Mouse (Mus musculus) testis, postnatal 14 days (tissue): ENCODE results near the gene Lrat.

ENCODE experiments used
- DNase-seq: peaks from one replicate; pipeline ENCODE4 v3.0.0; 2021; ENCODE audit warnings: low spot score

Gene Lrat

DNA sequence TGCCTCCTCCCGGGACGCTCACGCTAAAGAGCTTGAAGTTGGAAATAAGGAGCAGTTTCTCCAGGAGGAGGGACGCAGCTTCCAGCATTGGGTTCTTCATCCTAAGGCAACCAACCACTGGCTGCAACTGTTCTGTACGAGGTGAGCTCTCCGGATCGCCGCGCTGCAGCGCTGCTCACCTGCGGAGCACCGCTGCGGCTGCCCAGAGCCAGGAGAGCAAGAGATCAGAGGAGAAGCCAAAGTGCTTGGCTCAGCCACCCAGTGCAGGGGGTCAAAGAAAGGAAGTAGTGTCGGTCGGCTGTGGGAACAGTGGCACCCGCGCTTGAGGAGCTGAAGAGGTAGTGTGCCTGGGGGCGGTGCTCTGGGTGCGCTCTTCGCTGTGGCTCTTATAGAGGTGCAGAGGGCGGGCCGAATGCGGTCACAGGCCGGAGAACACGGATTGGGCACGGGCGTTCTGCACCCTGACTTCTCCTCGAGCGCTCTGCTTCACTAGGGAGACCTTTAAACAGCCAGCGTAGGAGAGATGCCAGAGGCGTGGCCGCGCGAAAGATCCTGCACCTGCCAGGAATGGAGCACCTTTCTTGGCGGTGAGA, at the start of gene Lrat:
Lrat (minus strand) TSS at position 361 of the 593 bp plus-strand sequence.
- DNase-seq, result peak; percentile 35

GRCm38 (mm10) chr3:82952173-82952962, 48.6 kb upstream of the Lrat start:
- no peak for DNase-seq

GRCm38 (mm10) chr3:82950639-82951038, 46.9 kb upstream of the Lrat start:
- no peak for DNase-seq

DNA sequence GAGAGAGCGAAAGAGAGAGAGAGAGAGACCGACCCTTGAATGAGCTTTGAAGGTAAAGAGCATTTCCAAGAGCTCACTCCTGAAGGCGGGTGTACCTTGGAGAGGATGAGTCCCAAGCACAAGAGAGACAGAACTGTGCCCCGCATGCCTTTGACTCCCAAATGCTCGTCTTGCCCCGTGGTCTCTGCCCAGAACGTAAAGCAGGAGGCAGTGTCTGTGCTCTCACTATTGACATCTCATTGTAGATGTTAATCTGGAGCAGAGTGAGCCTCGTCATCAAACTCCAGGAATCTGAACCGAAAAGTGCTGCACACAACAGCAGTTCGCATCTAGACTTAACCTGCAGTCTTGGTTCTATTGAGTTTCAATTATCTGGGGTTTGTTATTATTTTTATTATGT, 46.4 kb upstream of the Lrat start:
- DNase-seq, result no peak

- no peak for DNase-seq
Observed at GRCm38 (mm10) chr3:82946375-82947107, 42.8 kb upstream of the Lrat start.

DNA sequence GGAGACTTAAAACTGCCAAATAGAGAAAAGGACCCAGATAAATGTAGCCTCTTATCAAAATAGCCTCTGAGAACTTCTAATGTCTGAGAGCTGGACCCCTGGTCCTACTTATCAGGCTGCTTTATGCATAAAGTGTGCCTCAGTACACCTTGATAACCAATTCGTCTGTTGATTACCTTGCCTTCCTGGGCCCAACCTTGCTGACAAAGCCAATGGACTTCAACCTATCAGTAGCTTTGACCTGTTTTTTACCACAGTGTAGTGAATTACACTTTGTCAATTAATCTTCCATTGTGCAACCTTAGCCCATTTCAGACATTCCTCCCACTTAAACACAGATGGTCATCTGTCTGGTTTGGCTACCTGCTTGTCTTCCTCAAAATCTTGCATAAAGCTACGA, 24.1 kb upstream of the Lrat start:
- DNase-seq, result no peak

DNA sequence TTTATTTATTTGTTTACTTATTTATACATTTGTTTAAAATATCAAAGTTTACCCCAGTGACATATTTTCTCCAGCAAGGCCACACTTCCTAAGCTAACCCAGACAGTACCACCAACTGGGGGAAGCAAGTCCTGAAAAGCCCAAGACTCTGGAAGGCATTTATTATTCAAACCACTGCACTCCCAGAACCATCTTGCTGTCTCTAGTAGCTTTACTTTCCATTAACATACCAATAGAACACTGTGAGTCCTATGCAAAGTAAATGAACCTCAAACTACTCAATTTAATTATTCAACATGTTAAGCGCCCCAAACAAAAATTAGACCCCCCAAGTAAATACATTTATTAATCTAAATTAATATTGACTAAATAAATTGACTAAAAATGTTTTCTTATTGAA, 11.9 kb upstream of the Lrat start:
- no peak for DNase-seq

DNA sequence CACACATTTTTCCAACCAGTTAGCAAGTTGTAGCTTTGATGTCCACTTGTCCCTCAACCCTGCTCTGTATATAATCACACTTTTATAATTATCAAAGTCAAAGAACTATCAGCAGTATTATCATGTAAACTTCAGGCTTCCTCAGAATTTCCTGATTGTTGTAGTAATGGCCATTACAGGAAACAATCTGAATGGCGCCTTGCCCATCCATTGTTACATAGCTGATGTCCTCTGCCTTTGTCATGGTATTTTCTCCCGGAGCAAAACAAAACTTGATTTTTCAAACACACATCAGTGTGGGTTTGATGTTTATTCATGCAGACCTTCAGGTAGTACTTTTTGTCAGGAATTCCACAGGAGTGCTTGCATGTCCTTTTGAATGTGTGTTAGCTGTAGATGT, 4.9 kb upstream of the Lrat start:
- no peak for DNase-seq

DNA sequence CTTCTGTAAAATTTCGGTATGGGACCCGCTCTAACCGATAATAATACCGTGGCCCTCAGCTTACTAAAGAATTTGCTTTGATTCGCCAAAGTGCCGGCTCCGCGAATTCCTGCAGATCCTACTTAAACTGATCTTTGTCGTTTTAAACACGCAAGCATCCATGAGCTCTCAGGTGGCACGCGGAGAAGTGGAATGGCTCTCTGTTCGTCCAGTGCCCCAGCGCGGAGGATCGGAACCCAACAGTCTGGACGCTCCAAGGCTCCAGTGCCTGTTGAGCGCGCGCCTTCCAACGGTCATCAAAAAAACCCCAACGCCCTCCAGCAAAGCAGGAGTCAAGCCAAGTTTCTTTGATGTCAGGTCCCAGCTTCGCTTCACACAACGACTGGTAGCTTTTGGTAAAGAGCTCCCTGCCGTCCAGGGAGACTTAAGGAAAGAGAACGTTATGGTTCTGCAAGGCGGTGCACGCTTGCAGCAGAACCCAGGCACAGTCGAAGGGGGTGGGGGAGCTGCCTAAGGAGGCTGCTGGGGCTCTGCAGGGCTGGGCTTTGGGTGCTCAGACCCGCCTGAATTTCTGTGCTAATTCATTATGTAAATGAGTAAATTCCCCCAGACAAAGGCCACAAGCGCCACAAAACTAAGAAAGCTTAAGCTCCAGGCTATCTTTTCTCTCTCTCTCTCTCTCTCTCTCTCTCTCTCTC, 587 bp upstream of the Lrat start:
- peak; percentile 18 for DNase-seq

DNA sequence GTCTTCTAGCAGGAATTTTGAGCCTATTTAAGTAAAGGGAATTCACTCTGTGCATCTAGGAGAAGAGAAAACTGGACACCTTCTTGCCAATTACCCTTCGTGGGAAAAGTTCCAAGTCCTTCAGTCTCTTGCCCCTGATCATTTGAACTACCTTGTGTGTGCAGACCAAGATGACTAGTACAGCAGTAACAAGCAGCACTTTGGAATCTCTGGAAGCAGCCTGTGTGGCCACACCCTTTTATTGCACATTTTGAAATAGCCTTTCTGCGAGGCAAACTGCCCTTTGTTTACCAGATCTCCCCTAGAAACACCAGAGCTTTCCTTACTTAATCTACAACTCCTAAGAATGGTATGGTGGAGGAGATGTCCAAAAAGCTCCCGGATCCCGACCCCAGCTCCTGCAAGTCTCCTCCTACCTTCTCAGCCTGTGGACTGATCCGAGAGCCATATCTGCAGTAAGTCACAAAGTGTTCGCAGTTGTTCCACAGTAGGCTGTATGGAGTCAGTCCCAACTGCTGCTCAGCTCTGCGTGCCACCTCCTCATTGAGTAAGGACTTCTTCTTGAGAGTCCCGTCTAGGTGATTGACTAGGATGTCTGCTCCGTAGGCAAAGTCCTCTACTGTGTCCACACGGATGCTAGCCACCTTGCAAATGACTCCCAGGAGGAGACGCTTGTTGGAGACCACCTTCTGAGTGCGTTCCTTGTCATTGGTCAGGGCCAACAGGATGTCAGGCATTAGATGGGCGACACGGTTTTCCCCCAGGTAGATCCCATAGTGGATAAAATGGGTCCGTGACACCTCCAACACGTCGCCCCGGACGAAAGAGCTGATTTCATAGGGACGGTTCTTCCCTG, 788 bp downstream of the Lrat start:
- no peak for DNase-seq

DNA sequence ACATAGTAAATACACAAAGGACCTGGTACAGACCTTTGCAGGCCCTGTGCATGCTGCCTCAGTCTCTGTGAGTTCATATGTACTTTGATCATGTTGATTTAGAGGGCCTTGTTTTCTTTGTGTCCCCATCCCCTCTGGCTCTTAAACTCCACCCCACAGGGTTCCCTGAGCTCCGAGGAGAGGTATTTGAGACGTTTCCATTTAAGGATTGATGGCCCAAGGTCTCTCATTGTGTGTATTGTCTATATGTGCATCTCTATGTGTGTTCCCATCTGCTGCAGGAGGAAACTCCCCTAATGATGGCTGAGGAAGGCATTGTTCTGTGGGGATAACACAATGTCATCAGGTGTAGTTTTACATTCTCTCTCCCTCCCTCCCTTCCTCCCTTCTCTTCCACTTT, 14.9 kb downstream of the Lrat start:
- no peak for DNase-seq

GRCm38 (mm10) chr3:82877258-82877657, 26.5 kb downstream of the Lrat start:
- peak; percentile 39 for DNase-seq

DNA sequence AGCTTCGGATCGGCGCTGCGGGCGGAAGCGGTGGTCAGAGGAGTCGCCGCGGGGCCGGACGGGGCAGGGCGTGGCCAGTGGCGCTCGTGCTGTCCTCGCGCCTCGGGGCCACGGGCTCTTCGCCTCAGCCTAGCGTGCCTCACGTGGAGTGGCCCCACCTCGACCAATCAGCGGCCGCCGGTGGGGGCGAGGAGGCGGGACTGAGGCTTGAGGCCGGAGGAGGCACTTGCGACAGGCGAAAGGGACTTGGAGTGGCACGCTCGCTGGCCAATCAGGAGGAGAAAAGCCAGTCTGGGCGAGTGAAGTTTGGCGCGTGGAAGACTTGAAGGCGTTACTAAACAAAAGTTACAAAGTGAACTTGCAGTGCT, 27.4 kb downstream of the Lrat start, which contains the start of gene Rbm46:
Rbm46 (minus strand) TSS at position 112 of the 368 bp plus-strand sequence.
- peak; percentile 100 for DNase-seq

GRCm38 (mm10) chr3:82875671-82876371, 28.0 kb downstream of the Lrat start:
- no peak for DNase-seq

GRCm38 (mm10) chr3:82857414-82858077, 46.2 kb downstream of the Lrat start:
- DNase-seq, result no peak
